Mouse (Mus musculus) testis, adult 2 months (tissue): ENCODE data around the gene Fut8.

ENCODE experiments used
- CTCF ChIP-seq: fragments of 200-500 bp; IDR thresholded peaks from 2 replicates; pipeline ENCODE4 v1.5.1; 2012; ENCODE audit warnings: low read depth, mild to moderate bottlenecking, inconsistent platforms, low read length, moderate library complexity; ENCODE audit not compliant: control insufficient read depth, insufficient read depth, insufficient replicate concordance
- POLR2A ChIP-seq: fragments of 200-500 bp; IDR thresholded peaks from 2 replicates; pipeline ENCODE4 v1.6.1; 2012; ENCODE audit warnings: low read depth, mild to moderate bottlenecking, inconsistent platforms, low read length, moderate library complexity; ENCODE audit not compliant: control insufficient read depth

DNA sequence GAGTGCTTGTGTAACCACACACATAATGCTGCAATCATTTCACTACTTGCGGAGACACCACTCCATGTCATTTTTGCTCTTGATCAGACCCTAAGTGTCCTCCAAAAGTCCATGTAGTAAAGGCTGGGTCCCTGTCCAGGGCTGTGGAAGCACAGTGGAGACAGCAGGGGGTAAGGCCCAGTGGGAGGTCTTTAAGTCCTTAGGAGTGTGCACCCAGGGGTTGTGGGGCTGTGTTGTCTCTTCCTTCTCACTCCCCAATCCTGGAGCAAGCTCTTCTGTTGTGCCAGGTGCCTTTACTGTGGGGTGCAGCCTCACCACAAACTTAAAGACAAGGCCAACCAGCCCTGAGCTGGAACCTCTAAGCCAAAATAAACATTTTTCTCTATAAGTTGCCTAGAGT, 257.9 kb downstream of the Fut8 start:
- TF ChIP-seq CTCF (no peak), POLR2A (no peak)
